Mouse (Mus musculus) myocyte (in vitro differentiated cells): ENCODE data around the gene Defa30. TPM values are rescaled to one million over a fixed set of nuclear protein-coding genes. Genes with fewer than 3 reads are reported as not detected.
"Not testable (repeated sequence)": the region's sequence is repeated elsewhere in the genome, so short reads cannot be mapped to it uniquely, and the experiment has no call there.

ENCODE experiments used
- H3K27me3 ChIP-seq: one replicate; pipeline ENCODE4 v1.6.1; 2011; ENCODE audit not compliant: control insufficient read depth, insufficient read depth, insufficient read length
- H3K36me3 ChIP-seq: one replicate; pipeline ENCODE4 v1.6.1; 2011; ENCODE audit not compliant: control insufficient read depth, insufficient read depth
- H3K4me2 ChIP-seq: one replicate; pipeline ENCODE4 v1.6.1; 2011; ENCODE audit warnings: low read depth, control low read depth
- H3K4me3 ChIP-seq: one replicate; pipeline ENCODE4 v1.5.1; 2011; ENCODE audit warnings: mild to moderate bottlenecking, control low read depth, moderate library complexity
- H3K79me2 ChIP-seq: one replicate; pipeline ENCODE4 v1.6.1; 2011; ENCODE audit not compliant: control insufficient read depth, insufficient read depth
- H3ac ChIP-seq: one replicate; pipeline ENCODE4 v1.6.1; 2011; ENCODE audit not compliant: control insufficient read depth, insufficient read length
- E2F4 ChIP-seq: IDR thresholded peaks from one replicate; pipeline ENCODE4 v1.6.1; 2011; ENCODE audit warnings: mild to moderate bottlenecking, control low read depth, moderate library complexity; ENCODE audit not compliant: insufficient read depth
- MYOD1 ChIP-seq, 3 experiments: IDR thresholded peaks; one replicate each; pipeline ENCODE4 v1.6.1; 2011; ENCODE audit warnings: control low read depth in 2 of 3, low read depth in 2 of 3, mild to moderate bottlenecking in 2 of 3, moderate library complexity in 1 of 3; ENCODE audit not compliant: insufficient read length in 2 of 3, control insufficient read depth in 1 of 3
- MYOG ChIP-seq, 3 experiments: IDR thresholded peaks; one replicate each; pipeline ENCODE4 v1.6.1; 2011; ENCODE audit warnings: control low read depth in 2 of 3, low read depth in 2 of 3, mild to moderate bottlenecking in 2 of 3; ENCODE audit not compliant: insufficient read length in 2 of 3, control insufficient read depth in 1 of 3, insufficient read depth in 1 of 3
- POLR2AphosphoS2 ChIP-seq: IDR thresholded peaks from one replicate; pipeline ENCODE4 v1.6.1; 2011; ENCODE audit warnings: low read depth, control low read depth; ENCODE audit not compliant: insufficient read length
- REST ChIP-seq: IDR thresholded peaks from one replicate; pipeline ENCODE4 v1.6.1; 2011; ENCODE audit warnings: mild to moderate bottlenecking, control low read depth, moderate library complexity; ENCODE audit not compliant: insufficient read depth, insufficient read length
- SRF ChIP-seq: IDR thresholded peaks from one replicate; pipeline ENCODE4 v1.6.1; 2011; ENCODE audit warnings: low read depth; ENCODE audit not compliant: control insufficient read depth, insufficient read length
- TCF12 ChIP-seq: IDR thresholded peaks from one replicate; pipeline ENCODE4 v1.6.1; 2011; ENCODE audit warnings: mild to moderate bottlenecking, control low read depth; ENCODE audit not compliant: poor library complexity, insufficient read depth, severe bottlenecking
- USF1 ChIP-seq: IDR thresholded peaks from one replicate; pipeline ENCODE4 v1.6.1; 2011; ENCODE audit warnings: low read depth, mild to moderate bottlenecking, control low read depth, moderate library complexity
- polyA plus RNA-seq: library from polyadenylated mRNA; unstranded; fragments of >200 nt; fragmentation: generic; extraction: Trizol; gene quantifications from one replicate; pipeline ENCODE4 v1.2.1, GENCODE M21; 2012; ENCODE audit warnings: missing spikeins

The Defa30 gene
- polyA plus RNA-seq = not detected

- H3K79me2 ChIP-seq, H3K36me3 ChIP-seq, H3K4me3 ChIP-seq, H3K27me3 ChIP-seq, H3K4me2 ChIP-seq, H3ac ChIP-seq: not testable (repeated sequence)
These were observed at the start of gene Defa30 for GRCm38 (mm10) chr8:21134342-21134741. Defa30 (plus strand) TSS chr8:21134642.

- Histone ChIP-seq H3K79me2 (no peaks in the 10 kb centered on the region), H3K4me3 (no peak overlapping the region), H3K36me3 (no peaks in the 10 kb centered on the region), H3ac (no peak overlapping the region), H3K4me2 (no peak overlapping the region), H3K27me3 (no peaks in the 10 kb centered on the region)
- TF ChIP-seq E2F4 (no peak), REST (no peak), POLR2AphosphoS2 (no peak), USF1 (no peak), MYOG (IDR thresholded peaks at IDR 0.05; ENCODE audit: control insufficient read depth in 1 of 3, insufficient read depth in 1 of 3, insufficient read length in 2 of 3, low read depth in 2 of 3) (no peak), TCF12 (no peak), MYOD1 (IDR thresholded peaks at IDR 0.05; ENCODE audit: control insufficient read depth in 1 of 3, insufficient read length in 2 of 3, low read depth in 2 of 3) (no peak), SRF (no peak)
These were observed 41.3 kb upstream of the Defa30 start for GRCm38 (mm10) chr8:21093106-21093505.

DNA sequence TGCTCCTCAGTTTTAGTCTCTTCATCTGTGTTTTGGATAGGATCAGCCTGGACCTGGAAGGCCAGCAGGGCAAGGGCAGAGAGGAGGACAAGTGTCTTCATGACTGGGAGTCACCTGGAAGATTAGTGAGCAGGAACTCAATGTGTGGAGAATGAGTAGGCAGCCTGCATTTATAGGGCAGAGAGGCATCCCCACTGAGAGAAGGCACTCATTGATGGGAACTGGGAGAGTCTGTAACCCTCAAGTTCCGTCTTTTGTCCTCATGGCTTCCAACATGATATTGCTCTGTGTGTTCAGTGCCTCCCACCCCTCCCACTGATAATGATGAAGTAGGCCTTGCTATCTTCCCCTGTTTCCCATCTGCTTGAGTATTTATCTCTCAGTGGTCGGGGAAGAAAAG, 38.5 kb upstream of the Defa30 start, which contains the start of gene Gm14851:
Gene Gm14851 (minus strand): TSS at position 101 of the 400 bp plus-strand sequence.
- H3K4me2 ChIP-seq, H3K27me3 ChIP-seq, H3ac ChIP-seq, H3K79me2 ChIP-seq, H3K36me3 ChIP-seq, H3K4me3 ChIP-seq: not testable (repeated sequence)

GRCm38 (mm10) chr8:21161977-21162376, 27.5 kb downstream of the Defa30 start, which contains the start of gene Defa22:
Defa22 (plus strand) TSS chr8:21162277.
- H3K79me2 ChIP-seq, H3K4me2 ChIP-seq, H3K4me3 ChIP-seq, H3K27me3 ChIP-seq, H3ac ChIP-seq, H3K36me3 ChIP-seq: not testable (repeated sequence)

Other genes with a start within 250 kb of the Defa30 start
- gene Defb33, start 242.0 kb upstream of the Defa30 start, polyA plus RNA-seq = not detected
- gene Gm15056, start 232.0 kb upstream of the Defa30 start, polyA plus RNA-seq = not detected
- gene Gm6040, start 212.6 kb upstream of the Defa30 start, polyA plus RNA-seq = not detected
- not detected for gene AY761185, start 189.9 kb upstream of the Defa30 start, polyA plus RNA-seq
- gene Defa21, start 109.1 kb upstream of the Defa30 start, polyA plus RNA-seq = not detected
- not detected for gene Defa23, start 79.6 kb upstream of the Defa30 start, polyA plus RNA-seq
- not detected for gene Defa35, start 69.6 kb upstream of the Defa30 start, polyA plus RNA-seq
- gene Defa25, start 50.2 kb upstream of the Defa30 start, polyA plus RNA-seq = not detected
- not detected for gene Gm14851, start 38.6 kb upstream of the Defa30 start, polyA plus RNA-seq
- not detected for gene Defa22, start 27.6 kb downstream of the Defa30 start, polyA plus RNA-seq
- gene Defa31, start 57.0 kb downstream of the Defa30 start, polyA plus RNA-seq = not detected
- gene Gm15293, start 66.9 kb downstream of the Defa30 start, polyA plus RNA-seq = not detected
- not detected for gene Gm15292, start 115.1 kb downstream of the Defa30 start, polyA plus RNA-seq
- not detected for gene Defa27, start 180.9 kb downstream of the Defa30 start, polyA plus RNA-seq
- not detected for gene Defa29, start 192.4 kb downstream of the Defa30 start, polyA plus RNA-seq
- gene Defa2, start 243.9 kb downstream of the Defa30 start, polyA plus RNA-seq = not detected